Mouse (Mus musculus) stomach, postnatal 0 days (tissue): Measurements from ENCODE around the gene Olfr541.

ENCODE experiments used
- CTCF ChIP-seq: IDR thresholded peaks from 2 replicates; pipeline ENCODE4 v1.5.1; 2016; ENCODE audit warnings: antibody characterized with exemption, low read depth, mild to moderate bottlenecking, moderate library complexity
- EP300 ChIP-seq: optimal IDR thresholded peaks from 2 replicates; pipeline ENCODE3; 2016; ENCODE audit warnings: antibody characterized with exemption

- TF ChIP-seq CTCF (no peak), EP300 (no peak)
Observed at GRCm38 (mm10) chr7:140707536-140708284, 10.6 kb downstream of the Olfr541 start.
